Mouse (Mus musculus): ENCODE data around the gene Gm3115. TPM values are rescaled to one million over a fixed set of nuclear protein-coding genes. Genes with fewer than 3 reads are reported as not detected.
"Not testable (repeated sequence)": the region's sequence is repeated elsewhere in the genome, so short reads cannot be mapped to it uniquely, and the experiment has no call there.

The Gm3115 gene
- not detected in 2 replicates for polyA plus RNA-seq (2015; fragmentation: Nextera tagmentation; extraction: Ambion mirVana)

DNA sequence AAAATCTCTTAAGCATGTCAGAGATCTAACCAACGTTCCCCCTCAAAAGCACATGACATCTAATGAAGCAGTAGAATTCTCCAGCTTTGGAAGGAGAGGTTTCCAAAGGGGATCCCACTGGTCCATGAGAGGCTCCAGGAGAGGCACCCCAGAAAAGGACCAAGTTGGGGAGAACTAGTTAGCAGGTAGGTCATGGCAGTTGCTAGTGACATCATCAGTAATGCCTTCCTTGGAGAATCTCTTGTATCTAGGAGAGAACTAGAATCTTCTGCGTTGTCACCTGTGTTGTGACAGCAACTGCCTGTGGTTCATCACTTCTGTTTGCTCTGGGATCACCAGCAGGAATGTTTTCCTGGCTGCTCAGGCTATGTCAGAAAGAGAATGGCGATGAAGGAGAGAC lies at the start of gene Gm3115:
Gene Gm3115, plus strand, starts transcription at position 301 of the 400 bp plus-strand sequence.
- not testable (repeated sequence) for H3K9me3 ChIP-seq; H3K27ac ChIP-seq; H3K4me2 ChIP-seq; ATAC-seq (ENCODE audit: insufficient number of reproducible peaks, low FRiP score, low TSS enrichment, low read depth); H3K36me3 ChIP-seq; H3K27me3 ChIP-seq; H3K4me1 ChIP-seq; H3K9ac ChIP-seq; H3K4me3 ChIP-seq
- WGBS: 56% methylated on average over 3 of the region's 3 CpGs

DNA sequence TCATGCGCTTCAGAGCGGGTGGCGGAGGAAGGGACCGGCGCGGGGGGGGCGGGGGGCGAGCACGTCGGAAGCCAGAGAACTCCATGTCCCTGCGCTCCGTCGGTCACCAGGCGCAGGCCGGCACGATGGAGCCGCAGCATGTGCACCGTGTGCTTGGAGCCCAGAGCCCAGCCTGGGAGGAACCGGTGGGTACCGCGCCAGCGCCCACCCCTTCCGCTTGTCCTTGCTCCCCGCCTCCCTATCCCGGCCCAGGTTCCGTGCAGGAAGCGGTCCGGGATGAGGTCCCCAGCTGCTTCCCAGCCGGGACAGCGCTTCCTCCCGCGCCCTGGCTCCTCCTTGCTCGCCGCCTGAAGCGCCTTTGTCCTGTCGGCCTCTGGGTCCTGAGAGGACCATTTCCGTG lies 26.5 kb downstream of the Gm3115 start, which contains the start of gene Gm8108:
Gene Gm8108, plus strand, starts transcription at position 101 of the 400 bp plus-strand sequence.
- WGBS: 3% methylated on average over 33 of the region's 37 CpGs
- H3K27ac ChIP-seq; H3K27me3 ChIP-seq; H3K9me3 ChIP-seq; H3K9ac ChIP-seq; ATAC-seq (ENCODE audit: insufficient number of reproducible peaks, low FRiP score, low TSS enrichment, low read depth); H3K36me3 ChIP-seq; H3K4me1 ChIP-seq: not testable (repeated sequence)
- Histone ChIP-seq H3K4me3 (peak within 1 kb of the TSS; percentile 39), H3K4me2 (peak within 1 kb of the TSS; percentile 56)

DNA sequence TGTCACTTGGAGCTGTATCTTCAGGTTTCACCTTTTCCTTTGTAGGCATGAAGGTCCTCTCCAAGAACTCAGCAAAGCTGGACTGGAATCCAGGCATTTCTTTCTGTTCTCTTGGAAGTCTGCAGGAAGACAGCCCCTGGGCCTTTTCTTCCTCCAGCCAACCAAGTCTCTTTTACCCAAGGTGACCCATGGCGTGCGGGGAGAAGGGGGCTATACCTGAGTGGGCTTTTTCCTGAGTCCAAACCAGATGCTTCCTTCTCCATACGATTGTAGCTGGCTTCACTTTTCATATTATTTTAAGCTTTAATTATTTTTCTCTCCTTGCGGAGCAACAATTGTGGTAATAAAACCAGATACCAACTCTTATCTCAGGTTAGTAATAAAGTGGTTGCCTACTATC lies 57.7 kb downstream of the Gm3115 start:
- H3K36me3 ChIP-seq; H3K9ac ChIP-seq; H3K27me3 ChIP-seq; H3K4me3 ChIP-seq; H3K4me1 ChIP-seq; H3K27ac ChIP-seq; H3K4me2 ChIP-seq; H3K9me3 ChIP-seq; ATAC-seq (ENCODE audit: insufficient number of reproducible peaks, low FRiP score, low TSS enrichment, low read depth): not testable (repeated sequence)
- WGBS: 88% methylated on average over 4 of the region's 4 CpGs

Other genes with a start within 250 kb of the Gm3115 start
- not detected in 2 replicates for gene Gm3033, start 237.9 kb upstream of the Gm3115 start, polyA plus RNA-seq (2015; fragmentation: Nextera tagmentation; extraction: Ambion mirVana)
- not detected in 2 replicates for gene Gm2916, start 199.9 kb upstream of the Gm3115 start, polyA plus RNA-seq (2015; fragmentation: Nextera tagmentation; extraction: Ambion mirVana)
- not detected in 2 replicates for gene Gm3029, start 152.4 kb upstream of the Gm3115 start, polyA plus RNA-seq (2015; fragmentation: Nextera tagmentation; extraction: Ambion mirVana)
- gene Gm3095, start 120.6 kb upstream of the Gm3115 start, polyA plus RNA-seq (2015; fragmentation: Nextera tagmentation; extraction: Ambion mirVana): not detected in 2 replicates
- not detected in 2 replicates for gene Gm3099, start 85.7 kb upstream of the Gm3115 start, polyA plus RNA-seq (2015; fragmentation: Nextera tagmentation; extraction: Ambion mirVana)
- gene Gm5796, start 60.2 kb upstream of the Gm3115 start, polyA plus RNA-seq (2015; fragmentation: Nextera tagmentation; extraction: Ambion mirVana): 0.42 and 0.71 TPM in 2 replicates
- 0.52 and 0.72 TPM in 2 replicates for gene Gm8108, start 26.4 kb downstream of the Gm3115 start, polyA plus RNA-seq (2015; fragmentation: Nextera tagmentation; extraction: Ambion mirVana)
- gene Gm3127, start 80.9 kb downstream of the Gm3115 start, polyA plus RNA-seq (2015; fragmentation: Nextera tagmentation; extraction: Ambion mirVana): not detected in 2 replicates
- gene Gm2974, start 98.5 kb downstream of the Gm3115 start, polyA plus RNA-seq (2015; fragmentation: Nextera tagmentation; extraction: Ambion mirVana): 0.21 and 0.36 TPM in 2 replicates
- not detected in 2 replicates for gene Gm3138, start 165.5 kb downstream of the Gm3115 start, polyA plus RNA-seq (2015; fragmentation: Nextera tagmentation; extraction: Ambion mirVana)
- not detected in 2 replicates for gene Gm3149, start 233.2 kb downstream of the Gm3115 start, polyA plus RNA-seq (2015; fragmentation: Nextera tagmentation; extraction: Ambion mirVana)